Mouse (Mus musculus) right cerebral cortex, postnatal 10 days (tissue): ENCODE data around the gene Coq8a.

Source experiments
- DNase-seq, 2 experiments: peaks; one replicate each; pipeline ENCODE4 v3.0.0; 2021; ENCODE audit warnings: low spot score in 2 of 2

The Coq8a gene

GRCm38 (mm10) chr1:180197956-180198355 is 1.4 kb downstream of the Coq8a start:
- DNase-seq, result no peak

- no peak for DNase-seq
These were observed 2.9 kb downstream of the Coq8a start for GRCm38 (mm10) chr1:180196508-180196907.

GRCm38 (mm10) chr1:180195703-180196381 is 3.6 kb downstream of the Coq8a start:
- peak; percentile 98 to 99 for DNase-seq

GRCm38 (mm10) chr1:180194781-180195471 is 4.5 kb downstream of the Coq8a start:
- DNase-seq, result peak; percentile 29 to 36

- DNase-seq, result no peak
These were observed 5.4 kb downstream of the Coq8a start for GRCm38 (mm10) chr1:180194048-180194447.

- DNase-seq, result no peak
These were observed 5.9 kb downstream of the Coq8a start for GRCm38 (mm10) chr1:180193391-180193935.

GRCm38 (mm10) chr1:180192866-180193265 is 6.5 kb downstream of the Coq8a start:
- no peak for DNase-seq

GRCm38 (mm10) chr1:180191651-180192220 is 7.7 kb downstream of the Coq8a start:
- no peak for DNase-seq

GRCm38 (mm10) chr1:180191112-180191511 is 8.3 kb downstream of the Coq8a start:
- DNase-seq, result no peak

- no peak for DNase-seq
These were observed 10.5 kb downstream of the Coq8a start for GRCm38 (mm10) chr1:180188951-180189350.

GRCm38 (mm10) chr1:180186371-180186770 is 13.0 kb downstream of the Coq8a start:
- DNase-seq, result no peak

GRCm38 (mm10) chr1:180185877-180186276 is 13.5 kb downstream of the Coq8a start:
- DNase-seq, result no peak

- no peak for DNase-seq
These were observed 14.6 kb downstream of the Coq8a start for GRCm38 (mm10) chr1:180184768-180185167.

- DNase-seq, result no peak
These were observed 15.8 kb downstream of the Coq8a start for GRCm38 (mm10) chr1:180183525-180184159.

- no peak for DNase-seq
These were observed 16.7 kb downstream of the Coq8a start for GRCm38 (mm10) chr1:180182731-180183130.

- no peak for DNase-seq
These were observed 17.5 kb downstream of the Coq8a start for GRCm38 (mm10) chr1:180181966-180182319.

- no peak for DNase-seq
These were observed 18.0 kb downstream of the Coq8a start for GRCm38 (mm10) chr1:180181304-180181965.

GRCm38 (mm10) chr1:180179840-180180239 is 19.6 kb downstream of the Coq8a start:
- no peak for DNase-seq

- DNase-seq, result no peak
These were observed 20.3 kb downstream of the Coq8a start for GRCm38 (mm10) chr1:180179100-180179499.

- DNase-seq, result no peak
These were observed 21.1 kb downstream of the Coq8a start for GRCm38 (mm10) chr1:180178340-180178739.

GRCm38 (mm10) chr1:180176784-180177183 is 22.6 kb downstream of the Coq8a start:
- no peak for DNase-seq

- DNase-seq, result no peak
These were observed 23.8 kb downstream of the Coq8a start for GRCm38 (mm10) chr1:180175635-180176034.
